Mouse (Mus musculus): ENCODE results near the gene Pld6. TPM values are rescaled to one million over a fixed set of nuclear protein-coding genes. Genes with fewer than 3 reads are reported as not detected.
"Not testable (repeated sequence)": the region's sequence is repeated elsewhere in the genome, so short reads cannot be mapped to it uniquely, and the experiment has no call there.

Gene Pld6
- total RNA-seq, 4 experiments from 2014 or later, result not detected

DNA sequence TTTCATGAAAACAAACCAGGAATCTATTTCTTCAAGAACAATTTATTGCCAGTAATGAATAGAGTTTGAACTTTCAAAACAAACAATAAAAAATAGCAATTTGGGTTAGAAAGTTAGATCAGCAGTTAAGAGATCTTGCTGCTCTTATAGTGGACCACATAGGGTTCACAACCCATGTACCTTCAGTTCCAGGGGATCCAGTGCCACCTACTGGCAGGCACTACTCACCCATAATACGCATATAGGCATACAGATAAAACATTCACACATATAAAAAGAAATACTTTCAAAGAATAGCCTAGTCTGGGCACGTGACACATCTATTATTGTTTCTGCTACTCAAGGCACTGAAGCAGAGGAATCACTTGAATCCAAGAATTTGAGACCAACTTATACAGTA, 40.8 kb downstream of the Pld6 start:
- no peak for DNase-seq (ENCODE audit: low spot score in 2 of 2)

DNA sequence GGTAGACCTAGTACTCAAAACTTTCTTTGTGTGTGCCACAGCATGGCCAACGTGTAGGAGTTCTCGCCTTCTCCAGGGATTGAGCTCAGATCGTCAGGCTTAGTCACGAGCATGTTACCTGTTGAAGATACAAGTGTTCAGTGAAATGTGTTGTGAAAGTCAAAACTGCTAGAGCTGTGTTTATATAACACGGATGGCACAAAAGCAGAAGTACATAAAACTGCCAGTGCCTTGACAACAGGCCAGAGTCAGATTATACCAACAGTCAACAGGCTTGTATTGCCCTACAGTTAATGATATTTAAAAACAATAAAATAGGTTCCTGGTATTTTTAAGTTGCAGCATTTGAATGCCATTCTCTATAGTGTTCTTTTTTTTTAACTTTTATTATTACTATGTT, 41.6 kb downstream of the Pld6 start:
- no peak for DNase-seq (ENCODE audit: low spot score in 2 of 2)

DNA sequence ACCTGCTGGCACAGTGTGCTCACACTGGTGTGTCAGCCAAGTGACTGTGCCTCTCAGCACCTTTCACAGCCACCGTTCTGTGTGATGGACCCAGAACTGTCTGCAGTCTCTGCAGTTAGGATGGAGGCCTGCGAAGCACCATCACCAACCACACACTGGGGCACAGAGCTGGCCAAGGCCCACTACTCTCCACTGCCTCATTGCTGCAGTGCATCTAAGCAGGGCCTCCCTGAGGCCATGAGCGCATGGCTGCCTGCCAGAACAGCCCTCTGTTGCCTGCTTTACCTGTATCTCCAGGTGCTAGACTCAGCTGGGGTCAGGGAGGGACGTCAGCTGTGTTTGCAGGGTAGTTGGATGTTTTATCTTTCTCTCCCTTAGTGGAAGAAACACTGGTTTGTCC, 43.1 kb downstream of the Pld6 start:
- no peak for DNase-seq (ENCODE audit: low spot score in 2 of 2)

DNA sequence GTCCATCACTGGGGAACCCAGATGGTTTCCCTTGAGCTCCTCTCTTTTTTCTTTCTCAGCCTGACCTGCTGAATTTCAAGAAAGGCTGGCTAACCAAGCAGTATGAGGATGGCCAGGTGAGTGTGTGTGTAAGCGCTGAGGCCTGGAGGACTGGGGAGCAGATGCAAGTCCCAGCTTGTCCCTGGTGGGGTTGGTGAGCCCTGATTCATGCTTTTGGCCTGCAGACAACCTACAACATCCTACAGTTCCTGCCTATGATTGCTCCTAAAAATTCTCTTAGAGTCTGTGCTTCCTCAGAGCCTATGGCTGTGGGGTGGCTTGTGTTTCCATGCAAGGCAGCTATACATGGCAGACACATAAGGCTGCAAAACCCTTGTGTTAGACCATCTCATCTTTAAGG, 43.7 kb downstream of the Pld6 start:
- no peak for DNase-seq (ENCODE audit: low spot score in 2 of 2)

DNA sequence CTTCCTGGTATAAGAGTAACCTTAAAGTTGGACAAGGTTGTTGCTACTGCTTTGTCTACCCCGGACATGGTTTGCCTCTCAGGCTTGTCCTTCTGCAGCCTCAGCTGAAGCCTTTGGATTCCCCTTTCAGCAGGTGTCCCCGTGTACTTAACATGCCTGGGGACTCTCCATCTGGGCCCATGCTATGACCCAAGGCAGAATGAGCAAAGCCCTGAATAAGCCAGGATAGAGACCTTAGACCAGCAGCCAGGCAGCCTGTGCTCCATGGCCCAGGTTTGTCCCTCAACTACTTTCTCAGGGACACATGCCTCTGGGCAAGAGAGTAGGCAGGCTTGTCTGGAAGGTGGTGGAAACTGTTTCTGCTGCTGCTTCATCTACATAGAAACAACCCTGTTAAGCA, 44.1 kb downstream of the Pld6 start:
- no peak for DNase-seq (ENCODE audit: low spot score in 2 of 2)

DNA sequence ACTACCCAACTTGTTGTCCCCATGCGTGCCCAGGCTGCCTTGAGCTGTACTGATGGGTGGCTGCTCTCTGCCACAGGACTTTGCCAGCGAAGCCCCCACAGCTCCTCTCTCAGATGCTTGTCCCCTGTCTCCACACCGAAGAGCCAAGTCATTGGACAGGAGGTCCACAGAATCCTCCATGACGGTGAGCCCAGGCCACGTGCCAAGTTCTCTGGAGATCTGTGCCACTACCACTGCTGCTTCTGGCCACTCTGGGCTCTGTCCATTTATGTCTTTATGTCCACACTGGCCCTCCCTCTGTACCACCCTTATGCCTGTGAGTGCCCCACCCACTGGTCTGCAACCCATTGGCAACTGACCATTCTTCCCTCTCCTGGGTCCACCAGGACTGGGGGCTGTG, 45.5 kb downstream of the Pld6 start:
- DNase-seq (ENCODE audit: low spot score in 2 of 2), result no peak

DNA sequence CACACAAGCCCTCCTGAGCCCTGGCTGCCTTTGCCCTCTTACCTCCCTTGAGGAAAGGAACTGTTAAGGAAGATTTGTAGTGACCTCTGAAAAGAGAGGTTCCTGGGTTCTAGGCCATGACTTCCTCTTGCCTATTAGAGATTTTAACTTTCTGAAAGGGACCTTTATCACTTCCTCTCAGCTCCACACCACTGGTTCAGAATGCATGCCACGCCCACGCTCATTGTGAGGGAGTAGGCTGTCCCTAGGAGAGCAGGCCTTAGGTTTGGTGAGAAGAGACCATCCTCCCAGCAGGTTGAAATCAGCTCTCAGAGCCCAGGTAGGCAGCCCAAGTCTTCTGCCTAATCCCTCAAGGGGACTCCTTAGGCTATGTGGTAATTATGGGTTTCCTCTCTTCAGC, 47.4 kb downstream of the Pld6 start:
- no peak for DNase-seq (ENCODE audit: low spot score in 2 of 2)

DNA sequence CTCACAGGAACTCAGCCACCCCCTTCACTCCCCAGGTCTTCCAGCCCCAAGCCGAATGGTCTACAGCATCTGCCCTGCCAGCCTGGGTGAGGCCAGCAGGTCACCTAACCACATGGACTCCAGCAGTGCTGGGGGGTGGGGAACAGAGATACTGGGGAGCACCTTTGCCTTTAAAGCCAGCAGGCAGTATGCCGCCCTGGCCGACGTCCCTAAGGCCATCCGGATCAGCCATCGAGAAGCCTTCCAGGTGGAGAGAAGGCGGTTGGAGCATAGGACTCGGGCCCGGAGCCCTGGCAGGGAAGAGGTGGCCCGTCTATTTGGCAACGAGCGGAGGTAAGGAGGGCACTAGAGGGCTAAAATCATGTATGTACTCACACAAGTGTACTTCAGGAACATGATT, 50.2 kb downstream of the Pld6 start:
- no peak for DNase-seq (ENCODE audit: low spot score in 2 of 2)

DNA sequence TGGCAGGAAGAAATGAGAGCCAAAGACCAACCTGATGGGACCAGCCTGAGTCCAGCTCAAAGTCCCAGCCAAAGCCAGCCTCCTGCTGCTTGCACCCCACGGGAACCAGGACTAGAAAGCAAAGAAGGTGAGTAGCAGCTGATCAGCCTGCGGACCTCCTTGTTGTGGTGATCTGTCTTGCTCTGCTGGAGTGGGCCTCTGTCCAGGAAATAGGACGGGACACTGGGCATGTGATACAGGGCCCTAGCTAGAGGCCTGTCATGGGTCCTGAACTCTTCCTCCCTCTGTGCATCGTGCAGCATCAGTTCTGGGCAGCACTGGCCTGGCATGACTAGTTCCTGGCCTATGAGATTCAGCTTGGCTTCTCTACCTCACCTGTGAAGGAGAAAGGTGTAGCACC, 51.5 kb downstream of the Pld6 start:
- not testable (repeated sequence) for DNase-seq (ENCODE audit: low spot score in 2 of 2)

DNA sequence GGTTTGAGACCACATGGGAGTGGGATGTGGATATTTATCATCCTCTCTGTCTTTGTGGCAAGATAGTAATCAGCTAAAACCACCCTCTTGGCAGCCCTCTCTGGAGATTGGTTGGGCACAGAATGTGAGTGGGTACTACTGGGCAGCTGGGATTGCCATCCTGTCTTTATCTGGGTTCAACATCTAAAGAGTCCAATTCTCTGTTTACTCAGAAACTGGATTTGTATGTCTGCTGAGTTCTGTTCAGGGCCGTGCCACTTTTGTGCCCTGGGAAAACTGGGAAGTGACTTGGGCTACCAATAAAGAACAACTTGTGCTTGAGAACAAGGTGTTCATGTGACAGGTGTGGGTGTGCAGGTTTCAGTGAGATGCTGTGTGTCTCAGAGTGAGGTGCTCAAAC, 53.1 kb downstream of the Pld6 start:
- DNase-seq (ENCODE audit: low spot score in 2 of 2), result no peak

Other genes with a start within 250 kb of the Pld6 start
- under 1 TPM in 2 of 4 experiments, not detected in 2; 0.07 to 0.19 TPM for gene Nlrp3, start 246.1 kb downstream of the Pld6 start, total RNA-seq (2022)
- not detected for gene Olfr222, start 211.4 kb downstream of the Pld6 start, total RNA-seq (2022)
- not detected for gene Olfr223, start 194.4 kb downstream of the Pld6 start, total RNA-seq (2022)
- 10 to 100 TPM; 68.5 to 94.6 (median 77.3) TPM for gene Mprip, start 126.3 kb downstream of the Pld6 start, total RNA-seq (2022)
- gene Flcn, start 22.4 kb upstream of the Pld6 start, total RNA-seq (2022), result 10 to 100 TPM; 40.1 to 65.3 (median 43.4) TPM
- 10 to 100 TPM; 17.3 to 19.7 (median 18.6) TPM for gene Nt5m, start 51.8 kb upstream of the Pld6 start, total RNA-seq (2022)
- 10 to 100 TPM; 77.3 to 93.6 (median 89.8) TPM for gene Cops3, start 52.2 kb upstream of the Pld6 start, total RNA-seq (2022)
- 10 to 100 TPM; 20.2 to 24.2 (median 21.3) TPM for gene Med9, start 160.6 kb upstream of the Pld6 start, total RNA-seq (2022)
- gene Rasd1, start 177.3 kb upstream of the Pld6 start, total RNA-seq (2022), result 1 to 10 TPM in 3 of 4 experiments, under 1 TPM in 1; 0.39 to 3.4 (median 1.7) TPM

All from gastrocnemius, adult 8-10 months (tissue).